Mouse (Mus musculus): ENCODE measurements around the gene 4921539E11Rik.

DNA sequence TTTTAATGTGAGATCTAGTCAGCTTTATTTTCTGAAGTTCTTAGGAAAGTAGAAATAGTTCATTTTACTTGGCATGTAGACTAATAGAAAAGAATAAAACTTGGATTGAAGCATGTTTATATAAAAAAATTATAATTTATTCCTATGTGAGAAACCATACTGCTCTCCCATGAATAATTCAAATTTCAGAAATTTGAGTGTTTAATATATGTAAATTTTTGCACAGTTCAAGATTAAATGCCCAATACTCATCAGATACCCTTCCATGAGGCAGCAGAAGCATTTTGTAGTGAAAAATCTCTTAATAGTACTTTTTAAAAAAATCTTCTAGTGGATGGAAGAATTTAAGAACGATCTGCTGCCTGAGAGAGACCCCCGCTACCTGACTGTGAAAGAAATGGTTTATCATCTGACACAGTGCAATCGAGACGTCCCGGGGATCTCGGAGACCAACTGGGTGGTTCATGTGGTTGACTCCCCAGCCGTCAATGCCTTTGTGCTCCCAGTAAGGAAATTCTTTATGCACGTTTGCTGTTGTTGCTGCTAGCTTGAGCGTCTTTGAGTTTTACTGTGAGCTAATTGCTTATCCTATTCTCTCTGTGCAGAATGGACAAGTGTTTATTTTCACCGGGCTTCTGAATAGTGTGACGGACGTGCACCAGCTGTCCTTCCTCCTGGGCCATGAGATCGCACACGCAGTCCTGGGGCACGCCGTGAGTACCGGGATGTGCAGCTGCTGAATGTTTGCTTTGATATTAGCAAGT lies 34.2 kb upstream of the 4921539E11Rik start:
- TF ChIP-seq GATA1 (IDR thresholded peaks at IDR 0.05; ENCODE audit: borderline replicate concordance, low read length) (no peak), FLI1 (IDR thresholded peaks at IDR 0.05; ENCODE audit: low read length) (no peak)
